Mouse (Mus musculus) stomach, embryonic 14.5 days (tissue): Measurements from ENCODE around the gene Cmtm7. TPM values are rescaled to one million over a fixed set of nuclear protein-coding genes. Genes with fewer than 3 reads are reported as not detected.

Source experiments
- ATAC-seq: fragments of 200-750 bp; cut with Nextera tagmentation; 2 replicates; pipeline ENCODE4 v1.8.0; 2017; ENCODE audit warnings: low read depth, moderate TSS enrichment; ENCODE audit not compliant: insufficient number of reproducible peaks, insufficient read depth, low FRiP score
- H3K27ac ChIP-seq: fragments of 300-500 bp; sonication (generic); 2 replicates; pipeline ENCODE4 v1.5.1; 2014; ENCODE audit warnings: mild to moderate bottlenecking, low read length, moderate library complexity, mixed read lengths
- H3K27me3 ChIP-seq: fragments of 300-500 bp; sonication (generic); 2 replicates; pipeline ENCODE4 v1.6.1; 2014; ENCODE audit warnings: low read length, control low read depth, mixed read lengths; ENCODE audit not compliant: control insufficient read depth, insufficient read depth
- H3K36me3 ChIP-seq: fragments of 300-500 bp; sonication (generic); 2 replicates; pipeline ENCODE4 v1.6.1; 2014; ENCODE audit warnings: mild to moderate bottlenecking, control low read depth, low read length, moderate library complexity, mixed read lengths; ENCODE audit not compliant: control insufficient read depth, insufficient read depth
- H3K4me1 ChIP-seq: fragments of 300-500 bp; sonication (generic); 2 replicates; pipeline ENCODE4 v1.6.1; 2014; ENCODE audit warnings: low read length, control low read depth, mixed read lengths; ENCODE audit not compliant: control insufficient read depth, insufficient read depth
- H3K4me2 ChIP-seq: fragments of 300-500 bp; sonication (generic); replicated peaks from 2 replicates; pipeline ENCODE4 v1.6.1; 2014; ENCODE audit warnings: low read depth, low read length, control low read depth
- H3K4me3 ChIP-seq: fragments of 300-500 bp; sonication (generic); 2 replicates; pipeline ENCODE4 v1.5.1; 2014; ENCODE audit warnings: low read depth, low read length, control low read depth
- H3K9ac ChIP-seq: fragments of 300-500 bp; sonication (generic); replicated peaks from 2 replicates; pipeline ENCODE4 v1.6.1; 2014; ENCODE audit warnings: low read depth, mild to moderate bottlenecking, control low read depth, low read length, moderate library complexity, mixed read lengths
- H3K9me3 ChIP-seq: fragments of 300-500 bp; sonication (generic); 2 replicates; pipeline ENCODE4 v1.6.1; 2016; ENCODE audit warnings: low read depth, low read length, control low read depth; ENCODE audit not compliant: control insufficient read depth
- WGBS: fragments of 180-500 bp; shearing (Covaris S2); extraction: QIAGEN DNeasy Blood & Tissue Kit; methylation state at CpG from one replicate; pipeline ENCODE4 v1.1.7; 2014; 5-methylcytosine and 5-hydroxymethylcytosine counted together
- polyA plus RNA-seq: library from polyadenylated mRNA; unstranded; fragments of >200 nt; fragmentation: Nextera tagmentation; extraction: Ambion mirVana; gene quantifications from 2 replicates; pipeline ENCODE4 v1.2.1, GENCODE M21; 2014

Cmtm7 gene
- polyA plus RNA-seq, 1 experiment from 2014 or later: 101 TPM

GRCm38 (mm10) chr9:114789557-114789956, 7.9 kb upstream of the Cmtm7 start:
- WGBS: 67% methylated on average over 7 of the region's 7 CpGs
- Histone ChIP-seq H3K9me3 (no peaks in the 10 kb centered on the region), H3K4me1 (peaks cover 7% of the 10 kb centered on the region; the same call in 1 of the 2 replicates), H3K27me3 (no peaks in the 10 kb centered on the region), H3K9ac (no peak overlapping the region), H3K4me3 (no peak overlapping the region), H3K36me3 (no peaks in the 10 kb centered on the region), H3K4me2 (no peak overlapping the region), H3K27ac (no peak overlapping the region)
- ATAC-seq: no peak

GRCm38 (mm10) chr9:114788697-114789096, 7.0 kb upstream of the Cmtm7 start:
- Histone ChIP-seq H3K4me1 (peaks cover 7% of the 10 kb centered on the region; the same call in 1 of the 2 replicates), H3K27ac (no peak overlapping the region), H3K9ac (no peak overlapping the region), H3K9me3 (no peaks in the 10 kb centered on the region), H3K27me3 (no peaks in the 10 kb centered on the region), H3K4me2 (no peak overlapping the region), H3K4me3 (no peak overlapping the region), H3K36me3 (no peaks in the 10 kb centered on the region)
- WGBS: 83% methylated on average over 8 of the region's 8 CpGs
- no peak for ATAC-seq

DNA sequence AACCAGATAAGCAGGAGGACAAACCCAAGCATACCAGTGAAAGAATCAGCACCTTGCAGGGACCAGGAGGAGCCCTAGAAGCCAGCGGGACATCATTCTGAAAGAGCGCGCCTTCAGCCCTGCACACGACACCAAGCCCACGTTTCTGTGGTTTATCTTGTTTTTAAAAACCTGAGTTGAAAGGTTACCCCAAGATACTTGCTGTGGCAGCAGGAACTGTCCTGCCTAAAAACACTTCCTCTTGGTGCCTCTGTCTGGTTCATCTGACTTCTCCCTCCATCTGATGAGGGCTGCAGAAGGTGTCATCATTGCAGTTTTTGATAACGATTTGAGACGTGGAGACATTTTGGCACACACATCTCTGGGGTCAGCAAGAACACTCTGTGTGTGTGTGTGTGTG, 6.1 kb upstream of the Cmtm7 start:
- ATAC-seq: no peak
- Histone ChIP-seq H3K4me1 (peaks cover 7% of the 10 kb centered on the region; the same call in 1 of the 2 replicates), H3K27me3 (no peaks in the 10 kb centered on the region), H3K27ac (no peak overlapping the region), H3K36me3 (no peaks in the 10 kb centered on the region), H3K4me2 (no peak overlapping the region), H3K9me3 (no peaks in the 10 kb centered on the region), H3K9ac (no peak overlapping the region), H3K4me3 (no peak overlapping the region)
- WGBS: 87% methylated on average over 7 of the region's 7 CpGs

GRCm38 (mm10) chr9:114787134-114787533, 5.5 kb upstream of the Cmtm7 start:
- ATAC-seq: no peak
- Histone ChIP-seq H3K4me3 (no peak overlapping the region), H3K9me3 (no peaks in the 10 kb centered on the region), H3K4me1 (peaks cover 7% of the 10 kb centered on the region; the same call in 1 of the 2 replicates), H3K9ac (no peak overlapping the region), H3K4me2 (no peak overlapping the region), H3K27ac (no peak overlapping the region), H3K36me3 (no peaks in the 10 kb centered on the region), H3K27me3 (no peaks in the 10 kb centered on the region)
- 98% methylated on average over 5 of the region's 5 CpGs for WGBS

- Histone ChIP-seq H3K9ac (no peak overlapping the region), H3K4me1 (peaks cover 7% of the 10 kb centered on the region; the same call in 1 of the 2 replicates), H3K36me3 (no peaks in the 10 kb centered on the region), H3K4me2 (no peak overlapping the region; the same call in 1 of the 2 replicates), H3K9me3 (no peaks in the 10 kb centered on the region), H3K4me3 (no peak overlapping the region), H3K27ac (no peak overlapping the region), H3K27me3 (no peaks in the 10 kb centered on the region)
- no peak for ATAC-seq
- WGBS: 14% methylated on average over 16 of the region's 16 CpGs
Measured at GRCm38 (mm10) chr9:114785432-114786125, 3.9 kb upstream of the Cmtm7 start.

- ATAC-seq: 0 out of 2 replicates have a peak, but pooled peaks have one; percentile 12
- Histone ChIP-seq H3K27me3 (no peaks in the 10 kb centered on the region), H3K9me3 (no peaks in the 10 kb centered on the region), H3K4me3 (peak overlapping the region; percentile 62), H3K4me2 (peak overlapping the region; percentile 89), H3K36me3 (no peaks in the 10 kb centered on the region), H3K9ac (peak overlapping the region; percentile 79), H3K4me1 (peaks cover 13% of the 10 kb centered on the region; the same call in 1 of the 2 replicates), H3K27ac (peak overlapping the region; percentile 81)
- under 1% methylated on average over 38 of the region's 38 CpGs for WGBS
Measured at GRCm38 (mm10) chr9:114780746-114781525, 720 bp downstream of the Cmtm7 start.

DNA sequence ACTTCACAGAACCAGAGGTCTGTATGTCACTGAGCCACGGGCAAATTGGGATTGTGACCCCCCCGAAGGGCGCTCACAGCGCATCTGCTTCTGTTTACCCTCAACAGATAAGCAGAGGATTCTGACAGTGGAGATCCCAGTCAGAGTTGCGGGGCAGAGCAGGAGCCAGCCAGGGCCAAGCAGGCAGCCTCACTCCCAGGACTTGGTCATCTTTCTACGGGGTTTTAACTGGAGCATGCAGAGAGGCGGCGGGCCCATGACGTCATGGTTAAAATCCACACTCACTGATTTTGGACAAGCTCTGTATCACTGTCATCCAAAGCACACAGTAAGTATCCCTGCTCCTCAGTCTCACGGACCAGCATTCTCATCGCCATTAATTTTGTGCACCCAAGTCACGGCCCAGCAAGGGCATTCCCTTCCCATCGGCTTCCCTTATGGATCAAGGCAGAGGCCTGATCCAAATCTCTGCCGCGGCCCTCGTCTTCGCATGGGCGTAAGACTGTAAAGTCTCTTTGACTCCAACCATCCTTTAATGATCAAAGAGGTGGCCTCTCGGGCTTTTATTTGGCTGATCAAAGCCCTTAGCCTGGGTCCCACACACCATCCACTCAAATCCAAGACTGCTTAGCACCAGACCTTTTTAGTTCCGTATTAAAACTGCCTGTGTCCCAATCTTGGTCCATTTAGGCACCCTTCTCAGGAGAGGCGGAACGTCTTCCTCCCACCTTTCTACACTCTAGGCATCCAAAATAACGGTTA, 1.5 kb downstream of the Cmtm7 start:
- ATAC-seq: 0 out of 2 replicates have a peak, but pooled peaks have one; percentile 4
- Histone ChIP-seq H3K27me3 (no peaks in the 10 kb centered on the region), H3K27ac (peak overlapping the region; percentile 21; the same call in 1 of the 2 replicates), H3K4me2 (peak overlapping the region; percentile 89), H3K9ac (peak overlapping the region; percentile 79; the same call in 1 of the 2 replicates), H3K9me3 (no peaks in the 10 kb centered on the region), H3K4me1 (peaks cover 6% of the 10 kb centered on the region; the same call in 1 of the 2 replicates), H3K36me3 (no peaks in the 10 kb centered on the region), H3K4me3 (peak overlapping the region; percentile 62)
- 34% methylated on average over 23 of the region's 23 CpGs for WGBS

DNA sequence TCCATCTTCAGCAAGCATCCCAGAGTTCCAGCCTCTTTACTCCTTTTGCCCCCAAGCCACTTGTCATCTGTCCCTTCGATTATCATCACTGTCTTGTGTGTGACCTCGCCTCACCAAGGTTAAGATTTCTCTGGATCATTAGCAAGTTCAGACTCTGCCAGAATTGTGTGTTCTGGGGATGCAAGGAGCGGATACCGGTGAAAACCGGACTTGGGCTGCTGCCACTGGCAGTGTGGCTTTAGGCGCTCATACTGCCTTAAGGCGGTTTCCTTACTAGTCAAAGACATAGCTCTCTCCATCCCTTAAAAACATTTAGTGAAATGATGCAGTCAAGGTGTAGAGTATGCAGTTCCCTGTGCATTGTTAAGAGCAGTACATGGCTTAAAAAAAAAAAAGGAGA, 2.8 kb downstream of the Cmtm7 start:
- 94% methylated on average over 7 of the region's 7 CpGs for WGBS
- Histone ChIP-seq H3K4me2 (no peak overlapping the region), H3K27ac (no peak overlapping the region), H3K9me3 (no peaks in the 10 kb centered on the region), H3K4me3 (no peak overlapping the region), H3K27me3 (no peaks in the 10 kb centered on the region), H3K36me3 (no peaks in the 10 kb centered on the region), H3K9ac (no peak overlapping the region), H3K4me1 (peaks cover 6% of the 10 kb centered on the region; the same call in 1 of the 2 replicates)
- ATAC-seq: no peak
